Mouse (Mus musculus): ENCODE results near the gene Dolpp1. TPM values are rescaled to one million over a fixed set of nuclear protein-coding genes. Genes with fewer than 3 reads are reported as not detected.

Dolpp1 gene
- polyA plus RNA-seq, 1 experiment = 31.5 TPM

GRCm38 (mm10) chr2:30365281-30366069, 26.6 kb upstream of the Dolpp1 start:
- no peak for TF ChIP-seq GATA1 (IDR thresholded peaks at IDR 0.05; ENCODE audit: low read length)

DNA sequence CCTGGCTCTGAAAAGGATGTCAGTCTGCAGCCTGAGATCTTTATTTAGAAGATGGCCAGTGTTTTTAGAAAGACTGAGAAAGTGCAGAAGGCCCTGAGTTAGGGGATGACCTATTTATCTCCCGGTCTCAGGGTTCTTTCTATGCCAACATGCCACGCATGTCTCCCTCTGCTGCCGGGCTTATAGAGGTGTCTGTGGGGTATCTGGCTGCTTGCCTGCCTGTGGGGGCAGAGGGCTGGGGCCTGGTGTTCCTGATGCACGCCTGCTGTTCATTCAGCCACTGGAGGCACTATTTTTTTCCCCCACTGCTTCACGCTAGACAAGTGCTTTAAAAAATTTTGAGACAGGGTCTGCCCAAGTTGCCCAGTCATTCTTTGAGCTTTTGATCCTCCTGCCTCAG, 25.9 kb upstream of the Dolpp1 start:
- TF ChIP-seq GATA1 (IDR thresholded peaks at IDR 0.05; ENCODE audit: low read length) = no peak

DNA sequence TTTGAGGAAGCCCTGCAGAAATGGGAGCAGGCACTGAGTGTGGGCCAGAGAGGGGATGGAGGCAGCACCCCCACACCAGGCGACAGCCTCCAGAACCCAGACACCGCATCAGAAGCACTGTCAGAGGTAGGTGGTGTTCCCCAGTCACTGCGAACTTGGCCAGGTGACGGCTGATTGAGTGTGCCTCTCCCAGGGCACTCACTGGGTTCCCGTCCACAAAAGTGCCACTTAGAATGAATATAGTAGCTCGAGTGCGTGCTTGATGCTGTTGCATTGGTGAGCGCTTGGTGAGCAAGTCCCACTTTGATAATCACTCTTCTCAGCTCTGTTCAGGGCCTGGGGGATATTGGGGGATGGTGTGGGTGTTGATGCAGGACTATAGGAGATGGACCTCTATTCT, 20.5 kb upstream of the Dolpp1 start:
- TF ChIP-seq GATA1 (IDR thresholded peaks at IDR 0.05; ENCODE audit: low read length) = no peak

DNA sequence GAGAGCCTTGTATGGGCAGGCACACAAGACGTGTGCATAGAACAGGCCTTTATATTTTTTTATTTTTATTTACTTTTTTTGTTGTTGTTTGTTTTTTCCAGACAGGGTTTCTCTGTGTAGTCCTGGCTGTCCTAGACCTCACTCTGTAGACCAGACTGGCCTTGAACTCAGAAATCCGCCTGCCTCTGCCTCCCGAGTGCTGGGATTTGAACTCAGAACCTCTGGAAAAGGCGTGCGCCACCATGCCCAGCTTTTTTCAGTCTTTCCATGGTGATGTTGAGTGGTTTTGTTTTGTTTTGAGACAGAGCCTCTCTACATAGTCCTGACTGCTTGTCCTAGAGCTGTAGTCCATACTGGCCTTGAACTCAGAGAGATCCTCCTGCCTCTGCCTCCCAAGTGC, 19.3 kb upstream of the Dolpp1 start:
- no peak for TF ChIP-seq GATA1 (IDR thresholded peaks at IDR 0.05; ENCODE audit: low read length)

DNA sequence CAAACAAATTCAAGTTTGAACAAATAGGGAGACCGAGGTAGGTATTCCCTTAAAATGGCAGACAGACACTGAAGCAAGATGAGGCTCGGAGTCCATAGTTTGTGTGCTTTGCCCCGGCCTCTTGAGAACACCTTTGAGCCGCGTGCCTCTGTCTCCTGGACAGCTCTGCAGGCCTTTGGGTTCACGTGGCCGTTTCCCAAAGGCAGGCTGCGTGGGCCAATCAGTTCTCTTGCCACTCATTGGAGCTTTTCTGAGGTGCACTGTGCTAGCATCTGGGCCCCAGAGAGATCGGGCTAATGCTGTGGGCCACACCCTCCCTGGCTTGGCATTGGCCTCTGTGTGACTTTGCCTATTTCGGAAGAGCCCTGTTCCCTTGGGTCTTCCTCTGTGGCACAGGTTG, 16.2 kb upstream of the Dolpp1 start:
- TF ChIP-seq GATA1 (IDR thresholded peaks at IDR 0.05; ENCODE audit: low read length) = no peak

DNA sequence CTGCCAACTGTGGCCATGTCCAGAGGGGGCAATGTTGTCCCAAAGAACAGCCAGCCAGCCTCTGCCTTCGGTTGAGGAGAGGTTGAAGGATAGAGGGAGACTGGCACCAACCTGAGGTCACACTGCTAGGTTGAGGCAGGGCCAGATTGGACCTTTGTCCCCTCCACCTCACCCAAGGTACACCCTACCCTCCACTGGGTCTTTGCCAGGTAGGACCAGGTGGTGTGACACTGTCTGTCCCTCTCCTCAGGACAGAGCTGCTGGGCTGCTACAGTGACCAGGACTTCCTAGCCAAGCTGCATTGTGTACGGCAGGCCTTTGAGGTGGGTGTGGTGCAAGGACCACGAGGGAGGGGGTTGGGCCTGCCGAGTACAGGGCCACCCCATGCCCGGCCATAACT, 14.3 kb upstream of the Dolpp1 start:
- no peak for TF ChIP-seq GATA1 (IDR thresholded peaks at IDR 0.05; ENCODE audit: low read length)

DNA sequence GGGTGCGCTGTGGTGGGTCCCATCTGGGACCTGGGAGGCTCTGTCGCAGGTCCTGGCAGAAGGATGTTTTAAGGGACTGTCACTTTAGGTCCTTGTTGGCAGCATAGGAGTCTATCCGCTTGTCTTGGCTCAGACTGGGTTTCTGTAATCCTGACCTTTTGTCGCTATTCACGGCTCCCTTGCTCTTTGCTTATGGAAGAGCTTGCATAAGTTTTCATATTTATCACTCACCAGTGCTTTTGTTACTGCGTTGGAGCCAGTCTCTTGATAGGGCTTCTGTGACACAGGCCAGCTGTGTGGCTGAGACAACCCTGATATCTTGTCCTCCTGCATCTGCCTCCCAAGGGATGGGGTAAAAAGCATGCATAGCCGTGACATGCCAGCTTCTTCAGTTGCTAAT, 12.7 kb upstream of the Dolpp1 start:
- TF ChIP-seq GATA1 (IDR thresholded peaks at IDR 0.05; ENCODE audit: low read length) = no peak

GRCm38 (mm10) chr2:30380564-30381376, 11.3 kb upstream of the Dolpp1 start:
- TF ChIP-seq GATA1 (IDR thresholded peaks at IDR 0.05; ENCODE audit: low read length) = no peak

GRCm38 (mm10) chr2:30381377-30381725, 10.7 kb upstream of the Dolpp1 start:
- no peak for TF ChIP-seq GATA1 (IDR thresholded peaks at IDR 0.05; ENCODE audit: low read length)

DNA sequence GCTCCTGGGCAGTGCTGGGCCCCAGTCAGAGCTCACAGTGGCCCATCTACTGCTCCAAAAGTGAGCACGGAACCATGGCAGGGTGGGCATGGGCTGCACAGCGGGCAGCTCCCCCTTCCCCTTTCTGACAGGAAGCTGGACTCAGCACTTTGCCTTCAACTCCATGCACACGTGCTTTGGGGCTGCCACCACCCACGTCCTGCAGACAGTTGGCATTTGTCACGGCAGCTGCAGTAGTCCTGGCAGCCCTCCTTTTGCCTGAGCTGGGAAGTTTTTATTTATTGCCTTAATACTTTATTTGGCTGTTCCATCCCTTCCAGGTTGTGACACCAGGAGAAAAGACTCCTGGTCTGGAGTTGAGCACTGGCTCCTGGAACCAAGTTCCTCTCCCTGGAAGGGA, 7.2 kb upstream of the Dolpp1 start:
- no peak for TF ChIP-seq GATA1 (IDR thresholded peaks at IDR 0.05; ENCODE audit: low read length)

DNA sequence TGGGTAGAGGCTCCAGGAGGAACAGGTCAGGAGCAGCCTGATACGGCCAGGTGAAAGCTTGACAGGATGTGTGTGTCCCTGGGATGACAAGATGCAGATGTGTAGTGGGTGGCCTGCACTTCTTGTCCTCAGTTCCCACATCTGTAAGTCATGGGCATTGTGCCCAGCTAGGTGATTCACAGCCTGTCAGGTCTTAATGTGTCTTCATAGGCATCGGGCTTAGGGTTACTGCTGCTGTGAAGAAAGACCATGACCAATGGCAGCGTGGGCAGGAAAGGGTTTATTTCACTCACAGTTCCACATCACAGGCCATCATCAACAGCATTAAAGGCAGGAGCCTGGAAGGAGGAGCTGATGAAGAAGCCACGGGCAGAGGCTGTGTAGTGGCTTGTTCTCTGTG, 6.5 kb upstream of the Dolpp1 start:
- TF ChIP-seq GATA1 (IDR thresholded peaks at IDR 0.05; ENCODE audit: low read length) = no peak

- TF ChIP-seq GATA1 (IDR thresholded peaks at IDR 0.05; ENCODE audit: low read length) = no peak
Measured at GRCm38 (mm10) chr2:30386913-30387312, 5.1 kb upstream of the Dolpp1 start.

DNA sequence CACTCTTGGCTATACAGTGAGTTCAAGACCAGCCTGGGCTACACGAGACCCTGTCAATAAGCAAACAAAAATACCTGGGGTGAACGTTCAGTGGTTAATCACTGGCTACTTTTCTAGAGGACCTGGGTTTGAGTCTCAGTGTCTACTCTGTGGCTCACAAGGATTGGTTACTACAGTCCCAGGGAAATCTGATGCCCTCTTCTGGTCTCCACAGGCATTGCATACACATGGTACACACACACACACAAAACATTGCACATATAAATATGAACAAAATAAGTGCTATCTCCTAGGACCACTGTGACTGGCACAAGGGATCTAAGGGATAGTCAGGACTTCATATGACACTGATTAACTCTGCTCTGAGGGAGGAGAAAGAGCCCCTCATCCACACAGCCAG, 3.1 kb upstream of the Dolpp1 start:
- no peak for TF ChIP-seq GATA1 (IDR thresholded peaks at IDR 0.05; ENCODE audit: low read length)

DNA sequence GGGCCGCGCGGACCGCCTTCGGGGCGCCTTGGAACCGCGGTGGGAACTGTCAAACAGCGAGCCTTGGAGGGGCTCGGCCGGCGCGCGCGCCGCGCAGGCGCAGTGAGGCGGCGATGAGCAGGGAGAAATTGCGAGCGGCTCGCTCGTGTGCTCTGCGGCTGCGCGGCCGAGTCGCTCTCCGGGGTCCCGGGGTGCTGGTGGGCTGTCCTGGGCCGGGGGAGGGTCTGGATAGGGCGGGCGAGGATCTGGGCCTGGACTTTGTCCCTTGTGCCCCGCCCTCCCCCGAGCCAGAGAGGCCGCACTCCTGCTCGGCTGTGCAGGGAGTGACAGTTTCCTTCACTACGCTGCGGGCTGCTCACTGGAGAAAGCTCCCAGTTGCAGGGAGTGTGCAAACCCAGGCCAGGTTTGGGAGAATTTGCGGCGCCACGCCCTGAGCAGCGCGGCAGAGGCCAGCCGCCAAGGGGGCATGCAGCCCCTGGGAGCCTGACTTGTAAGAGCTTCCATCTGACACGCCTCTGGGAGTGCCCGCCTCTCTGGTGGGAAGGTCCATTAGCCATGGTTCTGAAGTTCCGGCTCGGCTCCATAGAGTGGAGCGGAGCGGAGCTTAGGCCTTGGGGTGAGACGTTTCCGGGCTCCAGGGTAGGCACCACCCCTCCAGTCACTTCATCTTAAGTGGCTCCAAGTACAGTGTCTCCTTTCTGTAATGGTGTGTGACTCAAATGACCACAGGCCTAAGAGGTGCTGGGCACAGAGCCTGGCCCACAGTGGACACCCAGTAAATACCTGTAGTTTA, 719 bp downstream of the Dolpp1 start:
- no peak for TF ChIP-seq GATA1 (IDR thresholded peaks at IDR 0.05; ENCODE audit: low read length)

DNA sequence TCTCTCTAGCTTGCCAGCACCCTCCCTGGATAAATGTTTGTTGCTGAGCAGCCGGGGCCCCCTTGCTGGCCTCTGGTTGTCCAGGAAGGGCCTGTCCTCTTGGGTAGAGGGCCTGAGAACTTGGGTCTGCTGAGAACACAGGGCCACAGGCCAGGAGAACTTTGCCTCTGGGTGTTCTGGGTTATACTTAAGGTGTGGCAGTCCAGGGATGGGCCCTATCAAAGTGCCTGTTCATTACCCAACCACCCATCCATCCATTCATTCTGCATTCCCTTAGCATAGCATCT, 1.3 kb downstream of the Dolpp1 start:
- no peak for TF ChIP-seq GATA1 (IDR thresholded peaks at IDR 0.05; ENCODE audit: low read length)

- no peak for TF ChIP-seq GATA1 (IDR thresholded peaks at IDR 0.05; ENCODE audit: low read length)
Measured at GRCm38 (mm10) chr2:30395757-30396156, 3.7 kb downstream of the Dolpp1 start.
